Mouse (Mus musculus) mesoderm, embryonic 11.5 days (tissue): ENCODE measurements at regions not wholly inside any gene's neighbourhood (a gene's known extent, or its start where the extent isn't known, plus 50 kb on each side); places are given as distances from the start of the nearest gene placed in this dataset.

Source experiments
- DNase-seq: peaks from one replicate; pipeline ENCODE4 v3.0.0-alpha.2; 2012; ENCODE audit warnings: low read depth, low spot score

- DNase-seq: no peak
Observed at GRCm38 (mm10) chr1:122607309-122607708, 1039.5 kb upstream of the Ddx18 start.

GRCm38 (mm10) chr1:122575954-122576353, 1008.2 kb upstream of the Ddx18 start:
- no peak for DNase-seq

- DNase-seq: no peak
Observed at GRCm38 (mm10) chr1:122551596-122551995, 983.8 kb upstream of the Ddx18 start.

GRCm38 (mm10) chr1:122509580-122509979, 941.8 kb upstream of the Ddx18 start:
- DNase-seq: no peak

GRCm38 (mm10) chr1:122501707-122502106, 933.9 kb upstream of the Ddx18 start:
- peak; percentile 12 for DNase-seq

GRCm38 (mm10) chr1:122478003-122478402, 910.2 kb upstream of the Ddx18 start:
- DNase-seq: no peak

GRCm38 (mm10) chr1:122463931-122464330, 896.1 kb upstream of the Ddx18 start:
- DNase-seq: no peak

GRCm38 (mm10) chr1:122459056-122459455, 891.3 kb upstream of the Ddx18 start:
- DNase-seq: no peak

- no peak for DNase-seq
Observed at GRCm38 (mm10) chr1:122454881-122455280, 887.1 kb upstream of the Ddx18 start.

GRCm38 (mm10) chr1:122453617-122454016, 885.8 kb upstream of the Ddx18 start:
- DNase-seq: no peak

- DNase-seq: peak; percentile 25
Observed at GRCm38 (mm10) chr1:122439358-122439757, 871.6 kb upstream of the Ddx18 start.

GRCm38 (mm10) chr1:122423503-122423902, 855.7 kb upstream of the Ddx18 start:
- DNase-seq: no peak

- no peak for DNase-seq
Observed at GRCm38 (mm10) chr1:122396342-122396741, 828.6 kb upstream of the Ddx18 start.

- peak; percentile 12 for DNase-seq
Observed at GRCm38 (mm10) chr1:122393660-122394355, 826.0 kb upstream of the Ddx18 start.

- peak; percentile 100 for DNase-seq
Observed at GRCm38 (mm10) chr1:122357015-122357414, 789.2 kb upstream of the Ddx18 start.

GRCm38 (mm10) chr1:122351530-122351929, 783.7 kb upstream of the Ddx18 start:
- DNase-seq: no peak

GRCm38 (mm10) chr1:122333267-122333666, 765.5 kb upstream of the Ddx18 start:
- DNase-seq: peak; percentile 23

- peak; percentile 23 for DNase-seq
Observed at GRCm38 (mm10) chr1:122328276-122328675, 760.5 kb upstream of the Ddx18 start.
